Mouse (Mus musculus) kidney, postnatal 25 days (tissue): ENCODE measurements around the gene Cldn14.
A peak's percentile ranks its signal among the peaks of the same experiment; 100 is the strongest.

Experiments
- DNase-seq, 2 experiments: peaks; one replicate each; pipeline ENCODE4 v3.0.0; 2021; ENCODE audit warnings: mixed read lengths in 2 of 2

Cldn14 gene

DNA sequence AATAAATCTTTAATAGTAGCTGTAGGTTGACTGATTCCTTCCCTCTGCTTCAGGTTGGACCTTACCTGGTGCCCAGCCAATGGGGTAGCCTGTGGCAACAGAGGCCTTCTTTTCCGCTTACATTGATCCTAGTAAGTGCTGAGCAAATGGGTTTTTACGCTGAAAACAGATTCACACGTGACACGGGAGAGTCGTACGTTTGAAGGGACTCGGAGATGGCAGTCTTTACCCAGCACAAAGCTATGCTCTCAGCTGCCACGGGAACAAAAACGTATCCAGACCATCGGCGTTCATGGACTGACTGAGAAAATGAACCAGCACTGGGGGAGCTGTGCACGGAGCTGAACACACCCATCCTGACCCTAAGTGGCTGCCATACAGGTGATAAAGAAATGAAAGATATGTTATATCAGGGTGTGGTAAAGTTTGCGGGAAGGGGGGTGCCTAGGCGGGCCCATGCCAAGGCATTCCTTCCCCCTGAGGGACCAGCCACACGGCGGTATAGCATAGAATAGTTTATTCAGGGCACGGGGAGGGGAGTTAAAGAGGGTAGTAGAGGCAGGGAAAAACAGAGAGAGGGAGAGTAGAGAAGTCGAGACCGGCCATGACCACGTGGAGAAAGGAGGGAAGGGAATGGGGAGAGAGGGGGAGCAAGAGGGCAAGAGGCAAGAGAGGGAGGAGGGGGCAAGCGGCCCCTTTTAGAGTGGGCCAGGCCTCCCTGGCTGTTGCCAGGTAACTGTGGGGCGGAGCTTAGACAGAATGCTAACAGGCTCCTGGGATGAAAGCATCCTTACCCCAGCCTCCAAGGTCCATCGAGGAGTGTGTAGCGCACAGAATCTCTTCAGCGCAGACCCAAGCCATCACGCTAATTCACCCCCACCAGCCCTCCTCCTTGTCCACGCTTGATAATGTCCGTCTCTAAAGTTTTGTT, 97.6 kb downstream of the Cldn14 start:
- peak in 1 of 2 experiments; percentile 59 for DNase-seq

DNA sequence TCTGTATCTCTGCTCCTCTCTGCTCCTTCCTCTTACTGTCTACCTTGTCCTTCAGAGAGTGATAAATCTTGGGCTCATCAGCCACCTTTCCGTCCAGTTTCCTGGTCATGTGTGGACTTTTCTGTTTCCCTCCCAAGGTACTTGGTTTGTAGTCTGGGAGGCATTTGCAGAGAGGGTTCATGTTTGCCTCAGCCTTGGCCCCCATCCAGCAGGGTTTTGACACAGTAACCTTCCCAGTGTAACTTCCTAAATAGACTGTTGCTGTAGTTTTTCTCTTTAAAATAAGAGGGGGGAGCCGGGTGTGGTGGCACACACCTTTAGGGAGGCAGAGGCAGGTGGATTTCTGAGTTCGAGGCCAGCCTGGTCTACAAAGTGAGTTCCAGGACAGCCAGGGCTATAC, 98.7 kb downstream of the Cldn14 start:
- peak; percentile 65 to 68 for DNase-seq

DNA sequence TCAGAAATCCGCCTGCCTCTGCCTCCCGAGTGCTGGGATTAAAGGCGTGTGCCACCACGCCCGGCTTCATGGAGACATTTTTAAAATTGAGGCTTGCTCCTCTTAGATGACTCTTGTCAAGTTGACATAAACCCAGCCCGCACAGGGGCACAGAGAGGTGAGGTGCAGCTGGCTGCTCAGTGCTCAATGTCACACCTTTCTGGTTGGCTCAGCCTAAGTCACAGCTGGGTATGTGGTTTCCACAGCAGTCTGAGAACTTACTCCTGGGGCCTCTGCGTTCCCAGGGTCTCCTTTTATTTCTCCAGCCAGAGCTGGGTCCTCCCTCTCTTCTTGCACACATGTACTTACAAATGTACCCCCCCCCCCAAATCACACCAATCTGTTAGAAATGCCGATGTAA, 100.4 kb downstream of the Cldn14 start:
- peak in 1 of 2 experiments; percentile 5 for DNase-seq

DNA sequence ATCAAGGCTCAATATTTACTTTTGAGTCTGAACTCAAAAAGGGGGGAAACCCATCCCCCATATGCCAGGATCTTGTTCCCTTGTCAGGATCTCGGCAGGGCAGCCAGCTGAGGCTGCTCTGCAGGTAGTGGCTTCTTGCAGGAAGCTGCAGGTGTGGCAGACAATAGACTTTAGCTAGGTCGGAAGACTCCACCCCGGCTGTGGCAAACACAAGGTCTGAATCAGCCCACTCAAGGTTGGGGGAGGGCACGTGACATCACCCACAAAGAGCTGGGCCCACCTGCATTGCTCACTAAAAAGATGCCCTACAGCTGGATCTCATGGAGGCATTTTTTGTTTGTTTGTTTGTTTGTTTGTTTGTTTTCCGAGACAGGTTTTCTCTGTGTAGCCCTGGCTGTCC, 100.9 kb downstream of the Cldn14 start:
- peak in 1 of 2 experiments; percentile 21 for DNase-seq

GRCm38 (mm10) chr16:93906156-93907014, 102.3 kb downstream of the Cldn14 start:
- DNase-seq: peak; percentile 82 to 84

GRCm38 (mm10) chr16:93903027-93903426, 105.6 kb downstream of the Cldn14 start:
- DNase-seq: peak; percentile 44 to 56

GRCm38 (mm10) chr16:93893285-93893684, 115.4 kb downstream of the Cldn14 start:
- DNase-seq: no peak

DNA sequence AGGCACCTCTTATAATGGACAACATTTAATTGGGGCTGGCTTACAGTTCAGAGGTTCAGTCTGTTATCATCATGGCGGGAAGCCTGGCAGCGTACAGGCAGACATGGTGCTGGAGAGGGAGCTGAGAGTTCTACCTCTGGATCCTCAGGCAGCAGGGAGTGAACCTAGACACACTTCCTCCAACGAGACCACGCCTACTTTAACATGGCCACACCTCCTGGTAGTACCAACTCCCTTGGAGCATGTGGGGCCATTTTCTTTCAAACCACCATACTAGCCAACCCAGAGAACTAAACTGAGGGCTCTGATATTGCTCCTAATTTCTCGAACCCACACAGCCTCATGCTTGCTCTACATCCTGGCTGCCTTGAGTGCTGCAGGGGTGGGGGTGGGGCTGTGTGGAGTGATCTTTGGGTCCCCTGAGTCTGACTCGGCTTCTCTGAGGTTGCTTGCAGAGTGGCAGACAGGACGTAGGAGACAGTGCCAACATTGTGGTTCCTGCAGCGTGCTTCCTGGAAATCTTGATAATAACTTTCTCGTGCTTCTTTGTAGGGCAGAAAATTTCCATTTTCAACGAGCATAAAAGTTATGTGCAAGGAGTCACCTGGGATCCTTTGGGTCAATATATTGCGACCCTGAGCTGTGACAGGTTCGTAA, 117.6 kb downstream of the Cldn14 start:
- DNase-seq: no peak

GRCm38 (mm10) chr16:93888481-93888880, 120.2 kb downstream of the Cldn14 start:
- no peak for DNase-seq

DNA sequence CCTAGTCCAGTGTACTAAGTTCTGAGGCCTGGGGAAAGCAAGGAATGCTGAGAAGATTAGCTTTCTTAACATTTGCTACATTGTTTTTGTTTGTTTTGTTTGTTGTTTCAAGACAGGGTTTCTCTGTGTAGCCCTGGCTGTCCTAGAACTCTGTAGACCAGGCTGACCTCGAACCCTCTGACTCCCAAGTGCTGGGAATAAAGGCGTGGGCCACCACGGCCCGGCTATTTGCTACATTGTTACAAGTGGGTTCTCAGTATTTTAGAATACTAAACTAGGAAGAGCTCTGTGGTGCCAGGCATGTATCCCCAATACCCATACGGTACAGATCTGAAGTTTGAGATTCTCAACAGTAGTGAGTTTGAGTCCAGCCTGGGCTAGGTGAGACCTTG, 123.9 kb downstream of the Cldn14 start:
- no peak for DNase-seq

- DNase-seq: peak; percentile 38 to 67
Measured at GRCm38 (mm10) chr16:93884086-93884721, 124.4 kb downstream of the Cldn14 start.

DNA sequence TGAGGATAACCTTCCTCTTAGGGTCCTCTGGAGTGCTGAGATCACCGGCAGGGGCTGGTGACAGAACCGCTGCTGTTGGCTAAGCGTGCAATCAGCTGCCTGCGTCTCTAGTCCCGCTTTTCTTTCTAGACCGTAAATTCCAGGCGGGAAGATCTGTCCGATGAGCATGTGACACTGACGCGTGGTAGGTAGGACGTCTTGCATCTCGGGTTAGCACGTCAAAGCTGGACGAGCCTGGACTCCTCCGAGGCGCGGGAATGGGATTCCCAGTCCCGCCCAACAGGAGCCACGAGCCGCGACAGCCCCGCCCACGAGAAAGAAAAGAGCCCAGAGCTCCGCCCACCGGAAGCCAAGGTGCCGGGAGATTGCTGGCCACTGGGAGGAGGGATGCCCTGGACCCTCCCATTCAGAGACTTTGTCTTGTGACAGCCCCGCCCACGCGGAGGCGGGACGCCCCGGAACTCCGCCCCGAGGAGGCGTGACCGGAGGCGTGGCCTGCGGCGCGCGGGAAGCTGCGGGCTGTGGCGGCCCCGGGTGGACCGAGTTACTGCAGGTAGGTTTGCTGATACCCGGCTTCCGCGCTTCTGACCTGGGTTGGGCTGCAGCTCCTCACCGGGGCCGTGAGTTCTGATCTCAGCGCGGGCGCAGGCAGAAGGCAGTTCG, 125.1 kb downstream of the Cldn14 start, which contains the start of gene Chaf1b:
Gene Chaf1b (plus strand): TSS at position 479 of the 663 bp plus-strand sequence.
- peak; percentile 97 to 98 for DNase-seq

DNA sequence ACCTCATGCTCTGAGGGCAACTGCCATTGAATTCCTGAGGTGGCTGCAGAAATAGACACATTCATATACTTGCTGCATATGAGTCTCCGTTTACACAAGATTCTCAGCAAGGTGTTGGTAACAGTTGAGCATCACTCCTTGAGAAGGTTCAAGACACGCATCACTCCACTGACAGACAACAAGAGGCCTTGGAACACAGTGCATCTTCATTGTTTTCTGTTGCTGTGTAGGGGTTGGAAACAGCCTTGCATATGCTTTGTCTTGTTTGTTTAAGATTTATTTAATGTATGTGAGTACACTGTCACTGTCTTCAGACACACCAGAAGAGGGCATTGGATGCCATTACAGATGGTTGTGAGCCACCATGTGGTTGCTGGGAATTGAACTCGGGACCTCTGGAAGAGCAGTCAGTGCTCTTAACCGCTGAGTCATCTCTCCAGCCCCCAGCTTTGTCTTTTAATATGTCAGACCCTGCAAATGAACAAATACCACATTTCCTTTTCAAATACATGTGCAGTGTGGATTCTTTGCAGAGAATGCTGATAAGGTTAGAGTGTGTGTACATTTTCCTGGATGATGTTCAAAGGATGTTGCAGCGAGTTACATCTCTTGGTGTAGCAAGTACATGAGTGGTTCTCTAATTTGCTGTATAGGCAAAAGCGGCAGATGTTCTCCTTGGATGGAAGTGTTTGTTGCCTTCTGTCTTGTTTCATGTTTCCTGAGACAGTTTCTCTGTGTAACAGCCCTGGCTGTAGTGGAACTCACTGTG, 130.8 kb downstream of the Cldn14 start:
- DNase-seq: no peak

DNA sequence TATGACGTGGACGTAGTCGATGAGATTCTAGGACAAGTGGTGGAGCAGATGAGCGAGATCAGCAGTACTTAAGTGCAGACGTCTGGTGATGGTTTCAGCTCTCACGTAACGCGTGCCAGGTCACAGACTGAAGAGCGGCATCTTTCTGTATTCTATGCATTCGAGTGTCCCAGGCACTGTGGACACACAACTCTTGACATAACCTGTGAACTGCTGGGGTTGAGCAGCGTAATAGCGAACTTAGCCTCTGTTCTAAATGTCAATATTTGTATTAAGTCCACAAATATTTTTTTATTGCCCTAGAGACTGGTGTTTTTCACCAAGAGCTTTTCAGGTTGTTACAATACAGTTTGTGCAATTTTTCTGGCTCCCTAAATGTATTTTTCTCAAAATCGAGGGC, 133.8 kb downstream of the Cldn14 start:
- no peak for DNase-seq
